Mouse (Mus musculus) mouse trophoblast stem cell (cell line): ENCODE data around the gene Anapc5.

Experiments used
- in situ Hi-C, 2 experiments: fragments of 300-500 bp; cut with MseI, MboI; formaldehyde crosslinking; loops; 2 replicates in 1 of 2; 3 replicates in 1 of 2; pipeline ENCODE4 v1.15.1; 2025

Anapc5 gene

GRCm38 (mm10) chr5:122799379-122800344, 21.5 kb downstream of the Anapc5 start:
- in situ Hi-C loops = no loop called here

DNA sequence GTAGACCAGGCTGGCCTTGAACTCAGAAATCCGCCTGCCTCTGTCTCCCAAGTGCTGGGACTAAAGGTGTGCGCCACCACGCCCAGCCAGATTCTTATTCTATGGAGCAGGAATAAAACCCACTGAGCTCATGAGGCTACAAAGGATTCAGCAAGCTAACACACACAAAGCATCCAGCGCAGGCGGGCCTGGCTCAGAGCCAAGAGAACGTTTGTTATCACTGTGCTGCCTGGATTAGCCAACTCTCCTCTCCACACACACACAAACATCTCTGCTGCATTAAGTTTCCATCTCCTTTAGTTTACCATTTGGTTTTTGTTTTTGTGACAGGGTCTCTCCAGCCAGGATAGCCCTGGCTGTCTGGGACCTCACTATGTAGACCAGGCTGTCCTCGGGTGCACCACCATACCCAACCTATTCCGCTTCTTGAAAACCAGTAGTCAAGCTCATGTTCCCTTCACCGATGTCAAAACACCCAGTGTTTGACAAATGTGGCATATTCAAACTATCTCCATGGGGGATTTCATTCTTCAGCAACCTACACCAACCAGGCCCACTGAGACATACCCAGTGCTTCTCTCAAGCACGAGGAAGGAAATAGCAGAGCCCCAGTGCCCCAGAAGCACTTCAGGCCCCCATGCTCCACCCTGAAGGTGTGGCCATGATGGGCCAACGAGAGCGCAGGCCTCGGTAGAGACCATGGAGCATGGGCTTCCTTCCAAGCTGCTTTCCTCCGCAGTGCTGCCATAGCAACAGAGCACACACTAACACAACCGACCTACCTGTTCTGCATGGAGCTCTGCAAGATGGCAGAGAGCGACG, 22.4 kb downstream of the Anapc5 start:
- in situ Hi-C loops = no loop called here

GRCm38 (mm10) chr5:122797866-122798265, 23.3 kb downstream of the Anapc5 start:
- in situ Hi-C loops = no loop called here

- in situ Hi-C loops = no loop called here
These were observed 32.4 kb downstream of the Anapc5 start for GRCm38 (mm10) chr5:122788696-122789095.

DNA sequence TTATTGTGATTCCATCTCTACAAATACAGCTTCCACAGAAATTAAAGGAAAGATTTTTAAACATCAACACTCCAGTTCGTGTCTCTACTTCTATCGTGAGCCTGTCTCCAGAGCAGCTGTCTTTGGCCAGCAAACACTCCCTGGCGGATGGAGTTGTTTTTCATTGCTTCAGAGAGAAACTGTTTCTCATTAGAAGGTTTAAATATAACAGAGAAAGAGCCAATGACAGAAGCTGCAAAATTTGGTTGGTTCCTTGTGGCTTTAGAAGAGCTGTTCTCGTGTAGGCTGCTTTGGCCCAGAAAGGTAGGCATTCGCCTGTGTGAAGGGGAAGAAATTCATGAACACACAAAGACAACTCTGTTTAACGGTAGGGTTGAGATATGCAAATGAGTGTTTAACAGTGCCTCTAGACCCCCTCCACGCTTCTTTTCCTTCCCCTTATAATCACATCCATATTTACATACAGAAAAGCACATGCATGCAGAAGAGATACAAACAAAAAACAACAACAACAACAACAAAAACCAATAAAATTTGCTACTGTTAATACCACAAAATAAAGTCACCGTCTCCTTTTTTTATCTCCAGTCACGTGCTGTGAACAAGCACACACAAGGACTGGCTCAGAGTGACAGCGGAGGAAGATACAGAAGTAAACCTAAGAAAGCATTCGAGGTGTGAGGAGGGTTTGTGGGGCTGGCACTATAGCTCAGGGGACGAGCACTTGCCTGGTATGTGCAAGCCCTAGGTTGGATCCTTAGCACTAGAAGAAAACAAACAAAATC, 34.9 kb downstream of the Anapc5 start:
- in situ Hi-C loops = no loop called here

- in situ Hi-C loops = no loop called here
These were observed 37.3 kb downstream of the Anapc5 start for GRCm38 (mm10) chr5:122783726-122784406.

- in situ Hi-C loops = no loop called here
These were observed 39.1 kb downstream of the Anapc5 start for GRCm38 (mm10) chr5:122782066-122782465.

DNA sequence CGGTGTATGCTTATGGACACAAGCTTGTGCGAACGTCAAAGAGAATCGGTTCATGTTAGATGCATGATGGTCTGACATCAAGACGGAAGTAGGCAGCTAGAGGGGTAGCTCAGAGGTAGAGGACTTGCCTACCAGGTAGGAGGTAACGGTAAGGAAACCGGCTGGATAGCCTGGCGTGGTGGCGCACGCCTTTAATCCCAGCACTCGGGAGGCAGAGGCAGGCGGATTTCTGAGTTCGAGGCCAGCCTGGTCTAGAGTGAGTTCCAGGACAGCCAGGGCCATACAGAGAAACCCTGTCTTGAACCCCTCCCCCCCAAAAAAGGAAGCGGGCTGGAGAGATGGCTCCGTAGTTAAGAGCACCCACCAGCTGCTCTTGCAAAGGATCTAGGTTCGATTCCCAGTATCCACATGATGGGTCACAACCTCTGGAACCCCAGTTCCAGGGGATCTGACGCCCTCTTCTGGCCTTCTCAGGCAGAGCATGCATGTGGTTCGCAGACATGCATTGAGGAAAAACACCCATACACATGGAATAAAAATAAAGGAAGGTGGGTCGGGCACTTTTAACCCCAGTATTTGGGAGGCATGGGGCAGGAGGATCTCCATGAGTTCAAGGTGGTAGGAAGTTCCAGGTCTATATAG, 40.2 kb downstream of the Anapc5 start:
- in situ Hi-C loops = no loop called here

DNA sequence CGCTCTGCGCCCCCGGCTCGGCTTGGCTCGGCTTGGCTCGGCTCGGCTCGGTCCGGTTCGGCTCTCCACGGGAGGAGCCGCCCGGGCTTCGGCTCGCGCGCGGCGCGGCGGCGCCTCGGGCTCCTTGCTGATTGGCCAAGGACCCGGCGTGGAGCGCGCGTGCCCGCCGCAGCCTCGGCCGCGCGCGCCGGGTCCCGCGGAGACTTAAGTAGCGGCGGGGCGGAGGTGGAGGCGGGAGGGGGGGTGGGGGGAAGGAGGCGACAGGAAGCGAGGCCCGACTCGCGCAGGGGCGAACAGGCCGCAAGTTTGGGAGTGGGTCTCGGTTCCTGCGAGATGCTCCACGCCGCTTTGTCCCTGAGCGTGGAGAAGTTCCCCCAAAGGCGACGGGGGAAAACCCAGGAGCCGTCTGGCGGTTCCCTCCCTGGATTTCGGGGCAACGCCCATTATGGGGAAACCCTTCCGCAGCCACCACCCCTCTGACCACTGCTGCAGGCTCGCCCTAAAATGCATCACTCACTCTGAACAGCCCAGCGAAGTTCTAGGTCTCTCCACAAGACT, 41.8 kb downstream of the Anapc5 start, which contains the start of gene Camkk2:
Gene Camkk2 (minus strand): TSS at position 133 of the 558 bp plus-strand sequence.
- in situ Hi-C loops = no loop called here

DNA sequence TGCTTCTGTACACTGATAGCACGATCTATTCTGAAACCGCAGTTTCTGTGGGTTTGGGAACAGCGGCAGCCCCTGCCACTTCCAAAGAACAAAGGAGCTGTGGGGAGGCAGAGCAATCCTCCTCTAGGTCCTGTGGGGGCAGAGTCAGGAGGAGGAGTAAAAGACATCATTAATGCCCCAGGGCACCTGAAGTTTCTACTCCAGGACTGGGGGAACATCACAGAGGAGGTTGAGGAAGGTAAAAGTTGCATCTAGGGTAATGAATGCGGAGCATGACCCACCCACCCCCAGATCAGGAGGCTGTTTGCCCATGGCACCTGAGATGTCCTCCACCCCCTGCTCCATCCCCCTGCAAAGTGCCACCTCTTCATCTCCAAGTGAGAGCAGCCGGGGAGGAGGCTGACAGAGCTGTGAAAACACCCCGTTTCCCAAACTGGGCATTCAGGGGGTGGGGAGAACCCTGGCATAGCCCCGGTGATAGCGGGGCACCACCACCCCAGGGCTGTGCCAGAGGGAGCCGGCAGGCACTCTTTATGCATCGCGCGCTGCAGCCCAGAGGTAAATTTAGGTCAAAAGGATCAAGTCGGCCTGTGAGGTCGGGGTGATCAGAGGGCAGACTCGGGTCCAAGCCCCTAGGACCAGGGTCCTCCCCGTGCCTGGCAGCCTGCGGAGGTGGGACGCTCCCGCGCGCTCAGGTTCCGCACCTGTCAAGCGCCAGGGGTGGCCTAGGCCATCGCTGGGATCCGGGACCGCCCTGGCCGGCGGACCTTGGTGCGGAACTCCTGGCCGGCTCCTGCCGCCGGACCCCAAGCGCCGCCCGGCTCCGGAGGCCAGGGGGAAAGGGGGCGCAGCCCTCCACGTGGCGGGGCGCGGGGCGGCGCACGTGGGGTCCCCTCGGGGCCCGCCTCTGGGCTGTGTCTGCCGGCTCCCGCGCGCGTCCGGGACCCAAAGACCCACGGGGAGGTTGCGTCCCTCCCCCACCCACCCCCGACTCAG, 42.6 kb downstream of the Anapc5 start:
- in situ Hi-C loops = no loop called here

GRCm38 (mm10) chr5:122777322-122777721, 43.8 kb downstream of the Anapc5 start:
- in situ Hi-C loops = no loop called here

DNA sequence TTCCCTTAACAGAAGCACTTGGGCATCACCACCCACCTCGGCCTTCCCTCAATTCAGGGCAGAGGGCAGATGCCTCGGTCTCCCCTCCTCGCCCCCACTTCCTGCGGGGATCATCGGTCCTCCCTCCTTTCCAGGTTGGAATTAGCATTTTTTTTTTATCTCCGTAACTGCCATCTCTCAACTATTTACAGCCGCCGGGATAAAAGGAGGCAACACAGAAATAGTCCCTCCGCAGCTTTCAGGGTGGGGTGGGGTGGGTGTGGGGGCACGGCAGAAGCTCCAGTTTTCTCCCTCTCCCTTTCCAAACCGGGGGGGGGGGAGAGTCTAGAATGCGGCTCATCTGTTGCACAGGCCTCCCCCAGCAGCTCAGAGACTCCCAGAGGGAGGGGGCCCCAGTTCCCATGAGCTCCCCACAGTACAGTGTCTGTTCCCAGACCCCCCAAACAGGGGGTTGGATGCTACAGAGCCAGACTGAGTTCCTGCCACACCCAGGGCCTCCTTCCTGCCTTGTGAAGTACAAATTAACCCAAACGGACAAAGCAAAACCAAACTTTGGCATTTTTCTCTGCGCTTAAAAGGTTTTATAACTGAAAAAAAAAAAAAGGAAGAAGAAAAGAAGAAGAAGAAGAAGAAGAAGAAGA, 45.4 kb downstream of the Anapc5 start:
- in situ Hi-C loops = no loop called here

DNA sequence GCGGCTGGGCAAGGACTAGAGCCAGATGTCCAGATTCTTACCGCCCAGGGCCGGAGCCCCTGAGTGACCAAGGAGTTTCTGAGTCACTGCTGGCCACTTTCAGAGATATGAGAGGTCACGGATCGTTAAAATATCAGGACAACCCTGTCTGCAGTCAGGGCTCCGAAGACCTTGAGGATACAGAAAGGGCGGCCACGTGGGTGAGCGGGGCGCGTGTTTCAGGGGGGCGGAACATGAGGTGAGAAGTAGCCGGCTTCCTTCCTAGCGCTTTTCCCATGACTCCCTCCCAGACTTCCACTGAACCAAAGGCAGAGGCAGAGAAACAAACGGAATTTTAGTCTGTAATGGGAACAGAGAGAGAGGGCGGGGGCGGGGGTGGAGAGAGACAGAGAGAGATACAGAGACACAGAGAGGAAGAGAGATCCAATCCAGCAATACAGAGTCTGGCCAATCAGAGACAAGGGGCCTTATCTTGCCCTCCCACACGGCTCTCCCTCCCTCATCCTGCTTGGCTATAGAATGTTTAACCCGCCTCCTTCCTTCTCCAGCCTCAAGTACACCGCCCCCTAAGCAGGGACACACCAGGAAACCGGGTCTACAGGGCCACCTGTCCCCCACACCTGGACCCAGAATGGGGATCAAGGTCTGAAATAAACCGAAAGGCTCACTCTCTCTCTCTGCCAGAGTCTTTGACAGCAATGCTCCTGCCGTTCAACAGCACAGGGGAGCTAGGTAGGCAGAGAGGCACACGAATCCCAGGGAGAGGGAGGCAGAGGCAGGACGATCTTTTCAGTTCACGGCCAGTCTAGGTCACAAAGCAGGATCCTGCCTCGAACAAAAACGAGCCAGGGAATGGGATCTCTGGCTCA, 46.2 kb downstream of the Anapc5 start:
- in situ Hi-C loops = no loop called here

DNA sequence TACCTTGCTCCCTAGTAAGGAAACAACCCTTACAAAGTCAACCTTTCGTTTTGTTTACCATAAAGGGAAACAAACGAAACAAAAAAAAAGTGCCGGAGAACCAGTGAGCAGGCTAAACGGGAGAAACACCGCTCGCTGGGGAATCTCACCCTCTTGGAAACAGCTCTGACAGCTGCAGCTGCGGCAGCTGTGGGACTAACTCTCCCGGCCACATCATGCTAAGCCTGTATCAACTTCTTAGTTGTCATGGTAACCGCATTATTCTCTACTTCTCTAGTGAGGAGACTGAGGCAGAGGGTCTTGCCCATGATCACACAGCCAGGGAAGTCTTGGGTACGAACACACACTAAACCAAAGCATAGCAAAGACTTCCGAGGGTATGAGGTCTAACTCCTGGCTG, 47.4 kb downstream of the Anapc5 start:
- in situ Hi-C loops = no loop called here

- in situ Hi-C loops = no loop called here
These were observed 49.7 kb downstream of the Anapc5 start for GRCm38 (mm10) chr5:122771428-122771827.

- in situ Hi-C loops = no loop called here
These were observed 50.3 kb downstream of the Anapc5 start for GRCm38 (mm10) chr5:122770806-122771261.

- in situ Hi-C loops = no loop called here
These were observed 50.8 kb downstream of the Anapc5 start for GRCm38 (mm10) chr5:122770304-122770703.
